Mouse (Mus musculus) megakaryocyte, embryonic 14.5 days (primary cell): ENCODE measurements around the gene Gm49368.
"Not testable (repeated sequence)": the region's sequence is repeated elsewhere in the genome, so short reads cannot be mapped to it uniquely, and the experiment has no call there.

Source experiments
- FLI1 ChIP-seq: IDR thresholded peaks from 2 replicates; pipeline ENCODE4 v1.6.1; 2012; ENCODE audit warnings: low read length, inconsistent platforms, mixed read lengths
- GATA1 ChIP-seq: IDR thresholded peaks from 3 replicates; pipeline ENCODE4 v1.6.1; 2012; ENCODE audit warnings: mixed read lengths, low read length, inconsistent platforms, borderline replicate concordance

DNA sequence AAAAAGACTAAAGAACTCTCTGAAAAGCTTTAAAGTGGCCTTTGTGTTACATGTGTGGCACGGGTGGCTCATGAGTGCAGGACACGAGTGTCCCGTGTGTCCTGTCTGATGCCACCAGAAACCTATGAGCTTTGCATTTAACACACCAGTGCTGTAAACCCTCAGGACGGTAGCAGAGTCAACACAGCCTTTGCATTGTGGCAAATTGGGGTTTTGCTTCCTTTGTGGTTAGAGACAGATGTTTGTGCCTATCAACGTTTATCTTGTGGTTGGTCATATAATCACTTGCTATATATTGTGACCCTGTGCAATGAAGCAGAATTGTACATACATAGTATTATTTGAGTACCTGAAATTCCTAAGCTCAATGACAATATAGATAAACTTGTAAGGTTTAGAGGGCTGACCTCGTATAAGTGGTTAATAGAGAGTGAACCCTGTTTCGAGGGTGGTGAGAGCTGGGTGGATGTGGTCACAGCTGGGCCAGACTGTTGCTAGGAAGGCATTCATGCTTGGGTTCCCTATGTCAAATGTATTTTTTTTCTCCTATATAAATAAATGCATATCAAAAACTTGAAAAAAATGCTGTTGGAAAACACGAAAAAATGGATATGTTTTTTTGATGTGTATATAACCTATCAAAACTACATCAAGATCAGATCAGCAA, 96.3 kb downstream of the Gm49368 start:
- not testable (repeated sequence) for TF ChIP-seq GATA1, FLI1
